Mouse (Mus musculus) cerebellum, adult 2 months (tissue): ENCODE data around the gene Aldh5a1. TPM values are rescaled to one million over a fixed set of nuclear protein-coding genes. Genes with fewer than 3 reads are reported as not detected.
"Not testable (repeated sequence)": the region's sequence is repeated elsewhere in the genome, so short reads cannot be mapped to it uniquely, and the experiment has no call there.

Experiments used
- DNase-seq, 2 experiments: peaks; one replicate each; pipeline ENCODE4 v3.0.0; 2021
- H3K27ac ChIP-seq: fragments of 200-500 bp; 2 replicates; pipeline ENCODE4 v1.5.1; 2012; ENCODE audit warnings: low read length, control low read depth, inconsistent platforms; ENCODE audit not compliant: insufficient read depth
- H3K27me3 ChIP-seq: fragments of 200-500 bp; 2 replicates; pipeline ENCODE4 v1.6.1; 2012; ENCODE audit warnings: inconsistent platforms, mild to moderate bottlenecking, low read length, moderate library complexity; ENCODE audit not compliant: control insufficient read depth, insufficient read depth
- H3K4me1 ChIP-seq: fragments of 200-500 bp; 2 replicates; pipeline ENCODE4 v1.6.1; 2011; ENCODE audit warnings: low read length; ENCODE audit not compliant: control insufficient read depth, insufficient read depth
- H3K4me3 ChIP-seq: fragments of 200-500 bp; replicated peaks from 2 replicates; pipeline ENCODE3; 2011; ENCODE audit warnings: mild to moderate bottlenecking, low read depth, low read length, control low read depth; ENCODE audit not compliant: insufficient read depth
- CTCF ChIP-seq: fragments of 200-500 bp; IDR thresholded peaks from 2 replicates; pipeline ENCODE4 v1.5.1; 2011; ENCODE audit warnings: low read depth, mild to moderate bottlenecking, control low read depth, low read length, moderate library complexity, borderline replicate concordance; ENCODE audit not compliant: insufficient read depth
- POLR2A ChIP-seq: fragments of 200-500 bp; IDR thresholded peaks from 2 replicates; pipeline ENCODE4 v1.6.1; 2011; ENCODE audit warnings: low read length, control low read depth, borderline replicate concordance; ENCODE audit not compliant: insufficient read depth
- WGBS: fragments of 180-500 bp; shearing (Covaris S2); methylation state at CpG from one replicate; pipeline ENCODE4 v1.1.7; 2018; 5-methylcytosine and 5-hydroxymethylcytosine counted together
- polyA plus RNA-seq: library from polyadenylated mRNA; depleted of rRNA; stranded (reverse); fragments of >200 nt; gene quantifications from 2 replicates; pipeline ENCODE4 v1.2.3, GENCODE M21; 2012; rRNA removed

Aldh5a1 gene
- 42.6 and 43.6 TPM in 2 replicates for polyA plus RNA-seq

DNA sequence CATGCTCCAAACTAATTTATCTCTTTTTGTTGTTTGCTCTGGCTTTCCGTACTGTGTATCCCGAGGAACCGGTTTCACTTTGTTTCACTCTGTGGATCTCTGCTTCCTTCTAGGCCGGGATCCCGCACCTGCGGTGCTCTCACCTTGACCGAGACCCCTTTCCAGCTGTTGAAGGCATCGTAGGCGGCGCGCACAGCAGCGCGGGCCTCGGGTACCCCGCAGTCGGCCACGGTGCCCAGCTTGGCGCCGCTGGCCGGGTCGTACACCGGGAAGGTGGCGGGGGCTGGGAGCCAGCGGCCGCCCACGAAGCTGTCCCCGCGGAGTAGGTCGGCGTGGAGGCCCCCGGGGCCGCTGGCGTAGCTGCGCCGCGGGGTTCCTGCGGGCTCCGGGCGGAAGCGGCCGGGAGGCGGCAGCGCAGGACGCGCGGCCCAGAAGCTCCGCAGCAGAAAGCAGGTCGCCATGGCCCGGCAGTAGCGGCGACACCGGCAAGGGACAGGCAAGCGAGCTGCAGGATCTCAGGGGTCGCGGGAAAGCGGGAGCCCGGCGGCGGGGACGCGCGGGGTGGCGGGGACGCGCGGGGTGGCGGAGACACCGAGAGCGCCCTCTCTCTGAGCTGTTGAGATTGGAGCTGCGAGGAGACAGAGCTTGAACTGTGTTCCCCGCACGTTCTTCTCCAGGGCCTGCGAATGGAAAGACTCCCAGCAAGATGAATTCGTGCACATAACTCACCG lies at the start of gene Aldh5a1:
Gene Aldh5a1, minus strand, starts transcription at position 554 of the 731 bp plus-strand sequence.
- under 1% methylated on average over 72 of the region's 75 CpGs for WGBS
- no peaks in the 10 kb centered on the region for H3K27me3 ChIP-seq
- peak within 1 kb of the TSS; percentile 80 for H3K27ac ChIP-seq
- peak; percentile 82 to 88 for DNase-seq
- TF ChIP-seq POLR2A (peak; percentile 44; the same call in 1 of the 2 replicates), CTCF (peak; percentile 13; the same call in 1 of the 2 replicates)
- peak within 1 kb of the TSS; percentile 62 for H3K4me3 ChIP-seq
- no peaks in the 10 kb centered on the region for H3K4me1 ChIP-seq

DNA sequence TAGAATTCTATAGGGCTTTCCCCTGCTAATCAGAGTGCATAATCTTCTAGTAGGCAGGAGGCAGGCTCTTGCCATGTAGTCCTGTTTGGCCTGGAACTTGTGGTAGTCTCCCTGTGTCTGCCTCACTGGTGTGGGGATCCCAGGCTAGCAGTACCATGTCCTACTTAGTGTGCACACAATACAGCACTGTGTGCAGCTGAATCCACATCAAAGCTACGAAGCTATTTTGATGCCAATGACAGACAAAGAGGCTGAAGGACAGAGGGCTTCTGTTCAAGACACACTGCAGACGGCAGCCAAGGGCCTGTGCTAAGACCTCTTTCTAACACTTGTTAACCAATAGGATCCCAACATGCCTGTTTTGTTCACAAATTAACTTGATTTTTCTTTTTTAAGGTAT lies 48.0 kb upstream of the Aldh5a1 start:
- peaks cover 5% of the 10 kb centered on the region; the same call in 1 of the 2 replicates for H3K4me1 ChIP-seq
- TF ChIP-seq CTCF: no peak
- no peak for TF ChIP-seq POLR2A
- no peak overlapping the region for H3K27ac ChIP-seq
- H3K4me3 ChIP-seq: no peak overlapping the region
- DNase-seq: peak in 1 of 2 experiments; percentile 25
- no peaks in the 10 kb centered on the region for H3K27me3 ChIP-seq
- 51% methylated on average over 2 of the region's 2 CpGs for WGBS

DNA sequence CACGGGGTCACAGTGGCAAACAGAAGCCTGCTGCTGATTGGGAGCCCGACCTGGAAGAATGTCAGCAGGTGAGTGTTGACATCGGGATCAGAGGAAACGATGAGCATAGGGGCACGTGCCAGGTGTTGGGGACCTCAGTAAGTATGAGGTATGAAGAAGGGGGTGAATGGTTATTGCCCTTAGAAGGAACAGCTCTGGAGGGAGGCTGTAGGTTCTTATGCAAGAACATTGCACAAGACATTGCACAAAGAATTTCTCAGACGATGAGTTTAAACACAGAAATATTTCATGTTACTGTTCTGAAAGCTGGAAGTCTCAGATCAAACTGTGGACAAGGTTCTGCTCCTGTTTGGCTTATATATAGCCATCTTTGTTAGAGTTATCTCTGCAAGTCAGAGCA lies 43.6 kb upstream of the Aldh5a1 start:
- H3K4me1 ChIP-seq: no peaks in the 10 kb centered on the region
- 89% methylated on average over 6 of the region's 6 CpGs for WGBS
- no peaks in the 10 kb centered on the region for H3K27me3 ChIP-seq
- no peak overlapping the region for H3K27ac ChIP-seq
- H3K4me3 ChIP-seq: no peak overlapping the region
- TF ChIP-seq POLR2A (no peak), CTCF (no peak)
- no peak for DNase-seq

DNA sequence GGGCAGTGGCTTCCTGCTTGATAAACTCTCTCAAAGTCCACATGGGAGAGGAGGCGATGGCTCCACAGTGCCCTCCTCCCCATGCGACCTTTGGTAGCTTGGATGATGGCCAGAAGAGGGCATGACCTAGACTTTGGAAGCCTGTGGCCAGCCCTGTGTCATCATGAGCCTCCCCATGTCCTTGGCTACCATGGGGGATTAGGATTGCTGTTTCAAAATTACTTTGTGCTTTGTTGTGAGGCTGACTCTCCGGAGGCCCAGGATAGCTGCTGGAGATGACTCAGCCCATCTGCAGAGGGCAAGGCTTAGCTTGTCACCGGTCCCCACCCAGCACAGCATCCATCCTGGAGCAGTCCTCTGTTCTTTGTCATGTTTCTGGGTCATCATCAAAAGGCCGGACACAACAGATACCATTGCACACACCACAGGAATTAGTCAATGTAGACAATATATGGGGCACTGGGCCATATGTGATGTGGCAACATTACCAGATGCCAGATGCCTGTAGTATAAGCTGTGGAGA lies 40.4 kb upstream of the Aldh5a1 start:
- H3K27ac ChIP-seq: no peak overlapping the region
- H3K4me1 ChIP-seq: no peaks in the 10 kb centered on the region
- no peak for TF ChIP-seq CTCF
- TF ChIP-seq POLR2A: no peak
- 76% methylated on average over 5 of the region's 5 CpGs for WGBS
- no peaks in the 10 kb centered on the region for H3K27me3 ChIP-seq
- H3K4me3 ChIP-seq: no peak overlapping the region
- DNase-seq: no peak

DNA sequence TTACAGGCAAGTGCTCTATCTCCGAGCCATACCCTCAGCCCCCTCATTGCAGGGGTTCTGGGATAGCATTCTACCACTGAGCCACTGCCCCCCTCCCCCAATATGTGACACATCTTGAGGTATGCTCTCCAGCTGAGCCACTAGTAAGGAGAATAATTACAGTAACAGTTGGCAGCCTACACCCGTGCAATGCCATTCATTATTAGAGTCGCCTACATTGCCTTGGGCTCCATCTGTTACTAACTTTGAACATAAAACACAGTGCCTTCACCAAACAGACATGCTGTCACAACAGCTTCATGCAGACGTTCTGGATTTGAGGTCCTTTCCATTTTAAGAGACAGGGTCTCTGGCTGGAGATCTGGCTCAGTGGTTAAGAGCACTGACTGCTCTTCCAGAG lies 38.9 kb upstream of the Aldh5a1 start:
- H3K27me3 ChIP-seq: no peaks in the 10 kb centered on the region

DNA sequence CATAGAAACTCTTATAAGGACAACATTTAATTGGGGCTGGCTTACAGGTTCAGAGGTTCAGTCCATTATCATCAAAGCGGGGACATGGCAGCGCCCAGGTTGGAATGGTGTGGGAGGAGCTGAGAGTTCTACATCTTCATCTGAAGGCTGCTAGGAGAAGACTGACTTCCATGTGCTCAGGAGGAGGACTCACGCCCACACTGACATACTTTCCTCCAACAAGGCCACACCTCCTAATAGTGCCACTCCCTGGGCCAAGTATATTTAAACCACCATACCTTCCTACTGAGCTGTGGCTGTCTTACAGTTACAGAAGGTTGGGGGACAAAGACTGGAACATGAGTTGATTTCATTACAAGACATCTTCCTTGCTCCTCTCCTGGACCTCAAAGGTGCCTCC lies 34.3 kb upstream of the Aldh5a1 start:
- H3K4me1 ChIP-seq: not testable (repeated sequence)
- 88% methylated on average over 3 of the region's 3 CpGs for WGBS

More for the DNA sequence above, 38.9 kb upstream of the Aldh5a1 start:
- Histone ChIP-seq H3K27ac (no peak overlapping the region), H3K4me3 (no peak overlapping the region), H3K4me1 (no peaks in the 10 kb centered on the region)
- DNase-seq: no peak
- no peak for TF ChIP-seq CTCF
- TF ChIP-seq POLR2A: no peak
- 32% methylated on average over 4 of the region's 4 CpGs for WGBS

DNA sequence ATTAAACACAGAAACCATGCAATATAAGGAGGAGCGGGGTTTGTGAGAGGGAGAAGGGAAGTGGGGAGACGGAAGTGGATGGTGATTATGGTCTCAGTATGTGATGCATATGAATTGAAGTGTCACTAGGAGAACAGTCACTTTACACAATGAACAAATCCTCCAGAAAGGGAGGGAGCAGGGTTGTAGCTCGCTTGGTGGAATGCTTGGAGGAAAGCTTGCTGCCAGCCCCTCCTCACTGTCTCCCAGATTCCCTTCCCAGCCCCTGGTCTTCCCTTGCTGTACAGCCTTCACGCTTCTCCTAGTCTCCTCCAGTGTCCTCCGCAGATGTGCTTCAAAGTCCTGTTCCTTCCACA lies 28.4 kb upstream of the Aldh5a1 start:
- no peak for DNase-seq
- Histone ChIP-seq H3K27me3 (no peaks in the 10 kb centered on the region), H3K27ac (no peak overlapping the region), H3K4me3 (peak overlapping the region; percentile 45), H3K4me1 (no peaks in the 10 kb centered on the region)
- WGBS: 41% methylated on average over 5 of the region's 5 CpGs
- no peak for TF ChIP-seq POLR2A
- TF ChIP-seq CTCF: no peak

More for the DNA sequence above, 34.3 kb upstream of the Aldh5a1 start:
- not testable (repeated sequence) for DNase-seq, H3K27me3 ChIP-seq, H3K27ac ChIP-seq, H3K4me3 ChIP-seq

DNA sequence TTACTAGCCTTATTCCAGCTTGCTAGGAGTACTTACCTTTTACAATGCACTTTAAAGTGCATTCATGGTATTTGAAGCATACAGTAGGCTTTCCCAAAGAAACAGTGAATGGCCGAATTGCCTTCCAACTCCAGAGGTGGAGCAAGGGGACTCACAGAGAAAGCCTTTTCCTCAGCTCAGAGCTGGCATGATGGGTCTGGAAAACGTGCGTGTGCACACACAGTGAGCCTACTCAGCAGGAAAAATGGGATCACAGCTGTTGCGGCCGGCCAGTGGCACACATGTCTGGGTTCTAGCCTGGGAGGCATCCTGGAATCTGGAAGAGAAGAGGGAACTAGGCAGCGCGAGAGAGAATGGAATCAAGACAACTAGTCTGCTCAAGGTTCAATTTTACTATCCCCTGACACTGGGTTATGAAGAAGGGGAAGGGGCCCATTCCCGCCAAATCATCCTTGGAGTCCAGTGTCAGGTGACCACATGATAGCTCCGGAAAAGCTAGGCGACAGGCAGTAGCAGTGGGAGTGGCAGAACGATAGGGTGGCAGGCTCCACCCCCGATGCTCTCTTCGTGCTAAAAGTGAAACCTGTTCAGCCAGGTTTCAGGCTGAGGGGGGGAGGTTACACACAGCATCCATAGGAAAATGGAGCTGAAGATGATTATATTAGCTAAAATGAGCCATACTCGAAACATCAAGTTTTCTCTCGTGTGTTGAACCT lies 27.8 kb upstream of the Aldh5a1 start:
- Histone ChIP-seq H3K4me1 (no peaks in the 10 kb centered on the region), H3K4me3 (peak overlapping the region; percentile 45), H3K27me3 (no peaks in the 10 kb centered on the region), H3K27ac (no peak overlapping the region)
- 11% methylated on average over 15 of the region's 15 CpGs for WGBS
- DNase-seq: no peak
- TF ChIP-seq POLR2A (no peak), CTCF (no peak)
